Mouse (Mus musculus): ENCODE measurements around the gene Usp48. TPM values are rescaled to one million over a fixed set of nuclear protein-coding genes. Genes with fewer than 3 reads are reported as not detected.

Gene Usp48
- total and polyA plus RNA-seq, 3 experiments, result 27.1 to 99.6 TPM; not detected in 1

- DNase-seq (ENCODE audit: low read depth, low spot score), result no peak
- H3K4me1 ChIP-seq (ENCODE audit: control insufficient read depth in 1 of 2, insufficient read depth in 2 of 2, low read length in 2 of 2), result no peaks in the 10 kb centered on the region
- H3K9me3 ChIP-seq (replicated peaks; ENCODE audit: insufficient read depth, low read length), result no peaks in the 10 kb centered on the region
- no peaks in the 10 kb centered on the region for H3K27me3 ChIP-seq (ENCODE audit: control insufficient read depth in 1 of 2, insufficient read depth in 2 of 2, low read length in 2 of 2)
- H3K9ac ChIP-seq (ENCODE audit: control insufficient read depth, low read depth, low read length, poor library complexity, severe bottlenecking), result no peak overlapping the region
- no peak overlapping the region for H3K27ac ChIP-seq (ENCODE audit: control insufficient read depth, low read depth, low read length)
- no peaks in the 10 kb centered on the region for H3K79me2 ChIP-seq (ENCODE audit: control insufficient read depth, insufficient read depth, low read length, poor library complexity)
- H3K4me3 ChIP-seq (ENCODE audit: control insufficient read depth in 1 of 2, insufficient read depth in 1 of 2, low read depth in 2 of 2, low read length in 2 of 2), result no peak overlapping the region
- TF ChIP-seq POLR2AphosphoS2 (IDR thresholded peaks at IDR 0.05; ENCODE audit: low read length) (no peak), CTCF (IDR thresholded peaks at IDR 0.05 in 2 of 3, conservative IDR thresholded peaks at IDR 0.05 in 1 of 3; ENCODE audit: control insufficient read depth in 1 of 3, insufficient read depth in 1 of 3, low read depth in 2 of 3, low read length in 3 of 3, poor library complexity in 1 of 3, severe bottlenecking in 1 of 3) (no peak), CHD2 (IDR thresholded peaks at IDR 0.05; ENCODE audit: low read length) (no peak), CHD1 (IDR thresholded peaks at IDR 0.05; ENCODE audit: low read depth, low read length) (no peak), EP300 (IDR thresholded peaks at IDR 0.05; ENCODE audit: low read depth in 1 of 2, low read length in 2 of 2) (no peak), ELF1 (IDR thresholded peaks at IDR 0.05; ENCODE audit: low read depth, low read length) (no peak), BHLHE40 (IDR thresholded peaks at IDR 0.05; ENCODE audit: borderline replicate concordance, low read depth, low read length) (no peak), SMC3 (IDR thresholded peaks at IDR 0.05; ENCODE audit: low read depth, low read length) (no peak), KAT2A (conservative IDR thresholded peaks at IDR 0.05; ENCODE audit: low read depth, low read length) (no peak), POLR2A (IDR thresholded peaks at IDR 0.05; ENCODE audit: control insufficient read depth in 1 of 2, insufficient read depth in 1 of 2, low read depth in 1 of 2, low read length in 2 of 2, poor library complexity in 1 of 2) (no peak), ZKSCAN1 (IDR thresholded peaks at IDR 0.05; ENCODE audit: low read depth, low read length) (no peak), MYB (IDR thresholded peaks at IDR 0.05; ENCODE audit: low read depth, low read length) (no peak), NRF1 (IDR thresholded peaks at IDR 0.05; ENCODE audit: insufficient read depth, low read depth, low read length, poor library complexity, severe bottlenecking) (no peak), MAZ (IDR thresholded peaks at IDR 0.05; ENCODE audit: low read depth, low read length) (no peak), TBP (IDR thresholded peaks at IDR 0.05; ENCODE audit: low read depth, low read length) (no peak), TAL1 (IDR thresholded peaks at IDR 0.05; ENCODE audit: low read length) (no peak), MEF2A (IDR thresholded peaks at IDR 0.05; ENCODE audit: extremely low read depth, insufficient replicate concordance, low read depth, low read length, poor library complexity, severe bottlenecking) (no peak), JUND (IDR thresholded peaks at IDR 0.05; ENCODE audit: low read depth, low read length) (no peak), ETS1 (IDR thresholded peaks at IDR 0.05; ENCODE audit: low read depth, low read length) (no peak), MXI1 (IDR thresholded peaks at IDR 0.05; ENCODE audit: low read depth, low read length) (no peak)
- peaks cover 0 to 9% of the 10 kb centered on the region in 2 experiments; a peak in 2 of 4 replicates for H3K36me3 ChIP-seq (ENCODE audit: control insufficient read depth in 1 of 2, insufficient read depth in 2 of 2, low read length in 2 of 2)
Observed at GRCm38 (mm10) chr4:137647648-137648047, 54.1 kb downstream of the Usp48 start.

GRCm38 (mm10) chr4:137648230-137648629 lies 54.7 kb downstream of the Usp48 start:
- no peak overlapping the region for H3K27ac ChIP-seq (ENCODE audit: control insufficient read depth, low read depth, low read length)
- H3K36me3 ChIP-seq (ENCODE audit: control insufficient read depth in 1 of 2, insufficient read depth in 2 of 2, low read length in 2 of 2), result peaks cover 0 to 9% of the 10 kb centered on the region in 2 experiments; a peak in 2 of 4 replicates
- H3K9ac ChIP-seq (ENCODE audit: control insufficient read depth, low read depth, low read length, poor library complexity, severe bottlenecking), result no peak overlapping the region
- no peaks in the 10 kb centered on the region for H3K27me3 ChIP-seq (ENCODE audit: control insufficient read depth in 1 of 2, insufficient read depth in 2 of 2, low read length in 2 of 2)
- H3K4me1 ChIP-seq (ENCODE audit: control insufficient read depth in 1 of 2, insufficient read depth in 2 of 2, low read length in 2 of 2), result no peaks in the 10 kb centered on the region
- DNase-seq (ENCODE audit: low read depth, low spot score), result no peak
- no peaks in the 10 kb centered on the region for H3K79me2 ChIP-seq (ENCODE audit: control insufficient read depth, insufficient read depth, low read length, poor library complexity)
- TF ChIP-seq UBTF (IDR thresholded peaks at IDR 0.05; ENCODE audit: borderline replicate concordance, insufficient read depth, low read depth, low read length) (no peak), ZKSCAN1 (IDR thresholded peaks at IDR 0.05; ENCODE audit: low read depth, low read length) (no peak), TBP (IDR thresholded peaks at IDR 0.05; ENCODE audit: low read depth, low read length) (no peak), JUND (IDR thresholded peaks at IDR 0.05; ENCODE audit: low read depth, low read length) (no peak), USF1 (IDR thresholded peaks at IDR 0.05; ENCODE audit: low read depth, low read length) (no peak), MYC (IDR thresholded peaks at IDR 0.05; ENCODE audit: low read depth, low read length) (no peak), HCFC1 (IDR thresholded peaks at IDR 0.05; ENCODE audit: low read depth, low read length) (no peak), EP300 (IDR thresholded peaks at IDR 0.05; ENCODE audit: low read depth in 1 of 2, low read length in 2 of 2) (no peak), TCF12 (IDR thresholded peaks at IDR 0.05; ENCODE audit: low read depth, low read length) (no peak), CTCF (IDR thresholded peaks at IDR 0.05 in 2 of 3, conservative IDR thresholded peaks at IDR 0.05 in 1 of 3; ENCODE audit: control insufficient read depth in 1 of 3, insufficient read depth in 1 of 3, low read depth in 2 of 3, low read length in 3 of 3, poor library complexity in 1 of 3, severe bottlenecking in 1 of 3) (no peak)
- H3K4me3 ChIP-seq (ENCODE audit: control insufficient read depth in 1 of 2, insufficient read depth in 1 of 2, low read depth in 2 of 2, low read length in 2 of 2), result no peak overlapping the region
- no peaks in the 10 kb centered on the region for H3K9me3 ChIP-seq (replicated peaks; ENCODE audit: insufficient read depth, low read length)

Measured in MEL (cell line).